Mouse (Mus musculus): ENCODE measurements around the gene Pjvk. TPM values are rescaled to one million over a fixed set of nuclear protein-coding genes. Genes with fewer than 3 reads are reported as not detected.
"Not testable (repeated sequence)": the region's sequence is repeated elsewhere in the genome, so short reads cannot be mapped to it uniquely, and the experiment has no call there.

The Pjvk gene
- not detected for total RNA-seq (2022)

DNA sequence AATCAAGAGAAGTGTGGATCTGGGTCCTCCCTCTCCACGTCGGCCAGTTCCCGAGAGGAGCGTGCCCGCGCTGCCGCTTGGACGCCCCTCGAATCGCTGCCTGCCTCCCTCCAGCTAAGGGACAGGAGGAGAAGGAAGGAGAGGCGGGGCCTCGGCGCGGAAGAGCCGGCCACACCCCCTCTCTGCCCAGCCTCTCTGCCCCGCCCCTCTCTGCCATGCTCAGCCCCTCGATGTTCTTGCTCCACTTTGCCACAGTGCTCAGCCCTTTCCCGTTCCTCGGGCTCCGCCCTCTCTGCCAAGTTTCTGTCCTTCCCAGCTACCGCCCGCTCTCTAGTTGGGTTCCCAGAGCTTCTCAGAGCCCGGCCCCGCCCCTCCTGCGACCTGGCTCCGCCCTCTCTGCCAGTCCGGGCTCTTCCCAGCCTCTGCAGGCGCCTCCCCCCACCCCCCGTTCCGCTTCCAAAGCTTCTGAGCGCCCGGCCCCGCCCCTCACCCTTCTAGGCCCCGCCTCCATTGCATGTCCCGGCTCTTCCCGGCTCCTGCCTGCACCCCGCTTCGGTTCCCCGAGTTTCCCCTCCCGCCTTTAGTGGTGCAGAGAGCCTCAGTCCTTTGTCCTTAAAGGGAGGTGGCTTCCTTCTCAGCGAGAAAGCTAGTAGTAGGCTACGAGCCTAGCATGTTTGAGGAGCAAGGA is at the start of gene Pjvk, which contains the start of gene Prkra:
Pjvk (plus strand) TSS at position 594 of the 688 bp plus-strand sequence.
Prkra (minus strand) TSS at position 133 of the 688 bp plus-strand sequence.
- peak; percentile 96 to 97 for DNase-seq (ENCODE audit: low spot score in 2 of 2)

DNA sequence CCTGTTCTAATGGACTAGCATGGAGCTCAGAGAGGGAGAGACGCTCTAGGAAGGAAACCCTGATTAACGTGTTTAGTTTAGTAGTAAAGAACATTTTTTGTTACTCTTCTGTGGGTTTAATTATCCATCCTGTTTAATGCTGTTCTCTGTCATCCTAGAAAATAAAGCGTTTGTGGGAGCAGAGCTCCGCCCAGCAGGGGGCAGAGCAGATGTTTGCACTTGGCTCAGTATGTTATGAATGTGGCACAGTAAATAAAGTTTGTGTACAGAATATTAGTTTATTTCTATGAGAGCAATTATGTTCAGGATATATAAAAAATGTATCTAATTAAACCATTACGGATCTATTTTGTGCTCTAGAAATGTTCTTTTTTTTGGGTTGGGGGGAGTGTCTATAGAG is 49.1 kb upstream of the Pjvk start:
- DNase-seq (ENCODE audit: low spot score in 2 of 2): no peak

DNA sequence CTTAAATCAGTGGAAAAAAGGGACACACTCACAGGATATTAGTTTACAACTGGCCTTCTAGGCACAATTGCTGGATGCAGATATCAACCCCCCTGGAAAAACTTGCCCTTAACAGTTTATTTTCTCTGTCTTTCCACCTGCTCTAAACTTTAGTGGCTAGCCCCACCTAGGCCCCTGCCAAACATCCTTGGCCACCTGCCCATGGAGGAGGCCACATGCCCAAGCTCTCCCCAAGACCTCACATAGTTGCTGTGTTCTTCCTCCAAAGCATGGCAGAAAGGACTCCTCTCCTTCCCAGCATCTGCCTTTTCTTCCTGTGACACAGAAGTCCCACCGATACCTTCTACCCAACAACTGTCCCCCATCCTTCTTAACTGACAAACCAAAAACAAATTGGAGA is 46.0 kb upstream of the Pjvk start:
- DNase-seq (ENCODE audit: low spot score in 2 of 2): no peak

DNA sequence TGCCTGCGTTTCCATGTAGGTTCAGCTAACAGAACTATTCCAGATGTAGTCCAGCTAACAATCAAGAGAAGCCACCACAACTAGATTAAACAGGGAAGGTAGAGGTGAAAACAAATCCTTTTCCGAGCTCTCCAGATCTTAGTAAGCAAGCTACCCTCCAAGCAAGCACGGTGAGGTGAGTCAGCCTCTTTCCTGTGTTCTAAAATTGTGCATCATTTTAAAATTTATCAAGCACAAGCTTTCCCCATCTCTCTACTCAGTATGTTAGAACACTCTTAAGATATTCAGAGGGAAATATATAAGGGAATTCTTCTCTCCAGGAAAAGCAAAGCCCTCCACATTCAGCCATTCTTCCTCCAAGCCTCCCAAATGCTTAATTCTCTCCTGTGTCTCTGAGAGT is 41.6 kb upstream of the Pjvk start:
- no peak for DNase-seq (ENCODE audit: low spot score in 2 of 2)

DNA sequence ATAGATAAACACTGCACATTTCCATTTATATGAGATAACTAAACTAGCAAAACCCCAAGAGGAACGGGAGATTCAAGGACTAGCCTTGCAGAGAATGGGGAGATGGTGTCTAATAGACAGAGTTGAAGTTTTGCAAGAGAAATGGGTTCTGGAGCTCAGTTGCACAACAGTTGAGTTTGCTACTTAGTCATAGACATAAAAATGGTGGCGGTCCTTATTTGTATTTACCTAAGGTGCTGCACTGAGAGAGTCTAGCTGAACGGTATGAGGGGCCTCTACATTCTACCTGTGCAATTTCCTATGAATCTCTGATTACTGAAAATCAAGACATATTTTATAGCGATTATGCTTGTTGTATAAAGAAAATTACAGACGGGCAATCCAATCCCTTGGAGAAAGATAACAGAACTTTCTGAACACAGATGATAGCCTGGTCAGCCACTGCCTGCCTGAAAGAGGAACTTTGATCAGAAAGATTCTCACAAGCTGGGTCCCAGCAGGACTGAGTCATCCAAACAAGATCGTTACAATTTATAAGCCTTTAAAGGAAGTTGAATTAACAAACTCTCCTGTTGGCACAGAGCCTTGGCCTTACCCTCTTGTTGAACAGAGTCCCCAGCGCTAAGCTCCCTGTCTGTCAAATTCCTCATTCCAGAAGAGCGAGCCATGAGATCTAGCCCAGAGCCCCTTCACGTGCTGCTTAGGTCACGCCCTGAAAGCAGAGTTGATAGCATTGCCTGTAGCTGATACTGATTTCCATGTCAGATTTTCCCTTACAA is 37.8 kb upstream of the Pjvk start:
- no peak for DNase-seq (ENCODE audit: low spot score in 2 of 2)

DNA sequence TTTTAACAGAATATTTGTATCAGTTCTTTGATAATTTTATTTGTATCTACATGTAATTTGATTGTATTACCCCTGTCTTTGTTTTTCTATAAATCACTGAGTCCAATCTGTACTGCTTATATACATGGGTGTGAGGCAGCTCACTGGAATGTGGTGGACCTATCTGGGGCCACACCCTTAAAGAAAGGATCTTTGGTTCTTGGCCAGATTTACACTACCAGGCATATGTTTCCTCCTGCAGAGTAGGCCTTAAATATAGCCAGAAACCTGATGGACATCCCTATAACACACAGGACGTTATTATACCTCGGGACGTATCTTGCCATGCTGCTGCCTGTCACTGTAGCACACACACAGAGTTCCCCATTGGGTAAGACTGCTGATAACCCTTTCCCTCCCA is 36.3 kb upstream of the Pjvk start:
- no peak for DNase-seq (ENCODE audit: low spot score in 2 of 2)

DNA sequence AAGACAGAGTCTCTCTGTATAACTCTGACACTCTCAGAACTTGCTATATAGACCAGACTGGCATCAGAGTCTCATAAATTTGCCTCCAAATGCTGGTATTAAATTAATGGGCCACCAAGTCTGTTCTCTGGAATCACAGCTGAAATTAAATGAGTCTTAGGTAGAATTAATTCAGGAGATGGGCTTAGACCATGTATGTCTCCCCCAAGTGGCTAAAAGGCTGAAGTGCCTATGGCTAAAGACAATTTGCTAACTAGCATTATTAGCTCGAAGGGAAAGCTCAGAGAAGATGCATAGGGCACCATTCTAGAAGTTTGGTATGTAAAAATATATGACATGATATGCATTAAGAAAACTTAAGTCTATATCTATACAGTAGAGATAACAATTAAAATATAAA is 30.2 kb upstream of the Pjvk start:
- no peak for DNase-seq (ENCODE audit: low spot score in 2 of 2)

DNA sequence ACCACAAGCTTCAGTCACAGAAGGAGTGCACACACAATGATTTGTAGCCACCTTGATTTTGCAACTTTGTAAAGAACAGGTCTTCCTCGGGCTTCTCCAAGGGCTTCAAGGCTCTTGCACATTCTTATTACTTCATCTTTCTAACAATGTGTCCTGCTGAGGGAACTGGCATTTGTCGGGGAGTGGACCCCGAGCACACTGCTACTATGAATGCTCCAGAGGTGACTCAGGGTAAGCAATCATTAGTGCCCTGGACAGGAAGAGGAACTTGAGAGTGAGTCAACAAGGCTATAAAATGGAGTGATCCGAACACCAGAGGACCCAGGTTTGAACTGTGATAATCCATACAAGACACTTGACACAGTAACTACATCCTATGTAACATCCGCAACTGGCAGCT is 28.1 kb upstream of the Pjvk start:
- no peak for DNase-seq (ENCODE audit: low spot score in 2 of 2)

DNA sequence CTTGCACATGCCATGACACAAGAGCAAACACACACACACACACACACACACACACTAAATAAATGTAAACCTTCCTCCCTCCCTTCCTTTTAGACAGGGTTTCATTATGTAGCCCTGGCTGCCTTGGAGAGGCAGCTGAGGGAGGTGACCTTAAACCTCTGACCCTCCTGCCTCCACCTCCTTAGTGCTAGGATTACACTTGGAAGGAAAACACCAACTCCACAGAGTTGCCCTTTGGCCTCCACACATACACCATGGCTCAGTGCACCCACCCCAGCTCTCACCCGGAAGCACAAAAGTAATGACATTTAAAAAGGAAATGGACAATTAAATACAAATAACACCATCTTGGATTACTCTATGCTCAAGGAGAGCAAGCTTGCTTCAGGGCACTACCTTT is 26.6 kb upstream of the Pjvk start:
- no peak for DNase-seq (ENCODE audit: low spot score in 2 of 2)

DNA sequence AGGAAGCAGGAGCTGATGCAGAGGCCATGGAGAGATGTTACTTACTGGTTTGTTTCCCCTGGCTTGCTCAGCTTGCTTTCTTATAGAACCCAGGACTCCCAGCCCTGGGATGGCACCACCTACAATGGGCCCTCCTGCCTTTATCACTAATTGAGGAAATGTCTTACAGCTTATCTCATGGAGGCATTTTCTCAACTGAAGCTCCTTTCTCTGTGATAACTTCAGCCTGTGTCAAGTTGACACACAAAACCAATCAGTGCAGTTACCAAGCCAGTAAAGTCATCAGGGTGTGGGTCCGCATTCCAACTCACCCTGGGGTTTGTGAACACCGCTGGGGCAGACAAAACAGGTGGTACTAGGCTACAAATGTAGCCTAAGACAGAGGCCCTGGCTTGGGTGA is 26.0 kb upstream of the Pjvk start:
- not testable (repeated sequence) for DNase-seq (ENCODE audit: low spot score in 2 of 2)

DNA sequence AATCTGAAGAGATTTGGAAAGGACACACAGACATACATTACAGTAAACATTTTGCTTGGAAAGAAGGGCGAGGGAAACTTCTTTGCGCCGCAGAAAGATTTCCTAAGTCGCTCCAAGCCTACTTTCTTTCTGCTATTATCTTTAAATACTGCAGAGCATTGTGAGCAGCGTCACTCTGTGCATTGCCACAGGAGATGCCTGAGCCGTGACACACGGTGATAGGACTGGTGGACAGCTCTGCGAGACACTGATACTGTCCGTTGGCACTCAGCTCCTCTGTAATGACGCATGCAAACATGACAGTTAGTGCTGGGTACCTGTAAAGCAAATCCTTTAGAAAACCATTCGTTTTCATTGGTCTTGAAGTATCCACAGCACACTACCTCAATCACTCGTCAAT is 18.0 kb upstream of the Pjvk start:
- DNase-seq (ENCODE audit: low spot score in 2 of 2): no peak

DNA sequence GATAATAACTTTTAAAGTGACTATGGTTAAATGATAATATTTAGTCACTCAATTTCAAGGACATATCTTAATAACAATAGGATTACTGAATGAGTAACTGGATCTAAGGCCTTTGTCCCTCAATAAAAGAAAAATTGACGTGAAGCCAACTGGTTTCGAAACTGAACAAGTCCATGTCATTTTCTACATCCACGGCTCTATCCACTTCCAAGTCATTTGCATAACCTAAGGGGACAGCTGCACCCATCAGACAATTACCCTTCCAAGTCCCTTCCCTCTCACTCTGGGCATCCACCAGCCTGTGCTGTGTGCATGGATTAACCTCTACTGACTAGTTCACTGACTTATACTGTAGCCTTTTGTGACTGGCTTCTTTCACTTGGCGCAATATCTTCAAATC is 16.7 kb upstream of the Pjvk start:
- no peak for DNase-seq (ENCODE audit: low spot score in 2 of 2)

DNA sequence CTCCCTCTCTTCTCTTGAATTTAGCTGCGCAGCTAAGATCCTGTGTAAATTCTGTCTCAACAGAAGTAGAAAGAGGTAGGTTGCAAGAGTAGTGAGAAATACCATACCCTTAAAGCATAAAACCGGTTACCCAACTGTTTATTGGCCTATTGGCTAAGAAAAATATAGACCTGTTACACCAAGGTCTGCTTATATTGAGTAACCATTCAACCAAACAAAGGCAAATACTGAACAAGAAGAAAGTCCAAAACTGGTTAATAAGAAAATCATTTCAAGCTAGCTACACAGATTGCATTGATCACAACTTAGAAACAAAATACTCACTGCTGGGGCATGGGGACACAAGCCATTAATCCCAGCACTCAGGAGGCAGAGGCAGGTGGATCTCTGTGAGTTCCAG is 8.6 kb upstream of the Pjvk start:
- DNase-seq (ENCODE audit: low spot score in 2 of 2): no peak

DNA sequence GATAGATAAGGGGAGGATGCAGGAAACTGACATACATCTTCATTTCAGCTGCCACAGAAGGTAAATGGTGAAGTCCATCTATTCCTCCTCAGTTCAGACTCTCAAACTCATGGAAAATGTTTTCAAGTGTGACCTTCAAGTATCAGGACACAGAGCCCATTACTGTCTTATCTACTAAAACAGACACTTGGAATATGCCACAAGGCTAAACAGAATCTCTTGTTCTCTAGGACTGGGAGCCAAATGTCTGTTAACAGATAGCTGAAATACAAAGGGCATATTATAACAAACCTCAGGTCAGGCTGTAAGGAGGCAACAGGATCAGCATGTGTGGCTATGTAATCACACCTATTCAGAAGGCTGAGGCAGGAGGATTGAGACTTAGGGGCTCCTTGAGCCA is 4.5 kb upstream of the Pjvk start:
- DNase-seq (ENCODE audit: low spot score in 2 of 2): no peak

DNA sequence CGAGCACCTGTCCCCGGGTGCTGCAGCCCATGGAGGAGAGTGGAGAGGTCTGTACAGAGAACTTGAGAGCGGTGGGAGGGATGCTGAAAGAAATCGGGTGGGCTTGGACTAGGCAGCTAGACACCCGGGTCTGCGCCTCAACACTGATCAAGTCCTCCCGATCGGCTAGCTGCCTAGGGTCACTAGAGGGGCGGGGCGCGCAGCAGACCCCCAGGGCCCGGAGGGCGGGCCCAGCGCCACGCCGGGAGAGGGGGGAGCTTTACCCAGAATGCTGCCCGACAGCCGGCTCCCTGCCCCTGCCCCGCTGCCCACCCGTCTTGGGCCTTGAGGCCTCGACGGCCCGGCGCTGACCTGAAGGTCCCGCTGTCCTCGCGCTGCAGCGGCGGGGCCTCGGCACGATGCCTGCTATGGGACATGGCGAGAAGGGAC is 821 bp upstream of the Pjvk start:
- no peak for DNase-seq (ENCODE audit: low spot score in 2 of 2)

DNA sequence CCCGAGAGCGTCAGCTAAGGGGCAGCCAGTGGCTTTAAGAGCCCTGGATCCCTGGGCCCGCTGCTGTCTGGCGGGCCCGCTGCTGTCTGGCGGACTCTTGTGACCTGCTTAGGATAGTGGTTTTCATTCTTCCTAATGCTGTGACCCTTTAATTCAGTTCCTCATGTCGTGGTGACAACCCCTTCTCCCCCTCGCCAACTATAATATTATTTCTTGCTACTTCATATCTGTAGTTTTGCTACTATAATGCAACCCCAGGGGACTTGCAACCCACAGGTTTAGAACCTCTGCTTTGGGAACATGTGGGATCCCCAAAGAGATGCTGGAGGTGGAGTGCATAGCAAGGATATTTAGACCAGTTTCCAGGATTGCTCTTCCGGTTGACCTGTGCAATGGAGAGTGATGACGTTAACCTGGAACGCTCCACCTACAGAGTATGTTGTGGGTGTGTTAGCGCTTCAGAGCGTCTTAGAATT is 428 bp downstream of the Pjvk start:
- no peak for DNase-seq (ENCODE audit: low spot score in 2 of 2)

DNA sequence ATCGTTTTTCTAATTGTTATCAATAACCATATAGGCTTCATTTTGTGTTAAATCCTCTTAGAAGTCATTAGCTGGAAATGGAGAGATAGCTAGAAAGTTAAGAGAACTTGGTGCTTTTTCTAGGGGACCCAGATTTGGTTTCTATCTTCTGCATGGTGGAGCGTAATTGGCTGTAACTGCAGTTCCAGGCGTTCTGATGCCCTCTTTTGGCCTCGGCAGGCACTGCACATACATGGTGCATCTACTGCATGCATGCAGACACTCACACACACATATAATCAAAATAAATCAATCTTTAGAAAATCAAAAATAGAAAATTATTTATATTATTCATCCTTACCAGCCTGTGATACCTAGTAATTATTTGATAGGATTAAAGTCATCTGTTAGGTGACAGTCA is 4.8 kb downstream of the Pjvk start:
- no peak for DNase-seq (ENCODE audit: low spot score in 2 of 2)

DNA sequence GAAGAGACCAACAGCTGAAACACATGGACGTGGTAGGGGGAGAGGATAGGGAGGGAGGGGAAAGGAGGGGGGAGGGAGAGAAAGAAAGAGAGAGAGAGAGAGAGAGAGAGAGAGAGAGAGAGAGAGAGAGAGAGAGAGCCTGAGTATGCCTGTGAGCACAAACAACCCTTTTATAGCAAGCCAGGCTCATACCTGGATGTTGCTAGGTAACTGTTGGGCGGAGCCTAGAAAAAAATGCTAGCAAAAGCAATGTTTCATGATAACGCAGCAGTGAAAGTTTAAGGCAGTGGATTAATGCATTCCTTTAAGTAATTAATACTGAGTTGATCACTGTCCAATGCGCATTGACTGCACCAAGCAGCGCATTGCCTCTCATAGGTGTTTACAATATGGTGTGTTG is 6.4 kb downstream of the Pjvk start:
- no peak for DNase-seq (ENCODE audit: low spot score in 2 of 2)

DNA sequence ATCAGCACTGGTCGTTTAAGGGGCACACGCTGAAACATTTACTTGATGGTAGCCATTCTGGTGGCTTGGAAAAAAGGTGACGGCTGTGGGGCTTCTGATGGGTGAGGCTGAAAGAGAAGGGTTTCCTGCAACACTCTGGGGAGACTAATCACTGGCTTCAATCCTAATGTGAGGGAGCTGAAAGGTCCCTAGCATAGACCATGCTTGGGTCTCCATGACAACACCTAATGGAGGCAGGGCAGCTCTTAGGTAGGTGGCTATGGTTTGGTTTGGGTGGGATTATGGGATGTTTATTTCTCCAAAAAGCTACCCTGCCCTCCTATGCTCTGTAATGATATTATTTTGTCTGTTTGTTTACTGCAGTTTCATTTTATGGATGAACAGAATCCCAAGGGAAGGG is 7.2 kb downstream of the Pjvk start:
- DNase-seq (ENCODE audit: low spot score in 2 of 2): no peak

DNA sequence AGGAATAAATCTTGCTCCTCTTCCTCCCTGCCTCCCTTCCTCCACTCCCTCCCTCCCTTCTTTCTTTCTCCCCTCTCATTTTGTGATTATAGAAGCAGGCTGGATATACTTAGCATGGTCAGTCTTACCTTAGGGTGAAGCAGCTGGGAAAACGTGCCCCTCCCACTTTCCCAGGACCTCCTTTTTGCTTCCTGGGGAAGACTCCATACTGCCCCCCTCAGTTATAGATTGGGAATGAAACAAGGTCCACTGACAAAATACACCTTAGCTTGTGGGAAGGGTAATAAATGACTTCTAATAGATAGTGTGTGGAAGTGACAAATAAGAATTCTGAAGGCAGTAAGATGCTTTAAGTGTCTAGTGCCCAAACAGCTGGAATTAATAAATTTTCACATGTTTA is 7.7 kb downstream of the Pjvk start:
- DNase-seq (ENCODE audit: low spot score in 2 of 2): no peak

DNA sequence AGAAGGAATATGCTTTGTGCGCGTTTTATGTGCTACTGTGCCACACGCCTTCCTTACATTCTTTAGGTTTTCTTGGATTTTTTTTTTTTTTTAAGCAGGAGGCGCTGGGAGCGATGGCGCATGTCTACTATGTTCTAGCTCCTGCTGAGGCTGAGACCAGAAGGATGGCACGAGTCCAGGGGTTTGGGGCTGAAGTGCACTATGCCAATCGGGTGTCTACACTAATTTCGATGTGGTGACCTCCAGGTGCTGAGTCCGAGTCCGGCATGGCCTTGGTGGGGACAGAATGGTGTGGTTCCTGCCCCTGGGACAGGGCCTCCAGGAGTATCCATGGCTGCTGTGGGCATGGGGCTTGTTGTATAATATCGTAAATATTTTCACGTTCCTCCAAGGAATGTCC is 10.3 kb downstream of the Pjvk start:
- no peak for DNase-seq (ENCODE audit: low spot score in 2 of 2)

DNA sequence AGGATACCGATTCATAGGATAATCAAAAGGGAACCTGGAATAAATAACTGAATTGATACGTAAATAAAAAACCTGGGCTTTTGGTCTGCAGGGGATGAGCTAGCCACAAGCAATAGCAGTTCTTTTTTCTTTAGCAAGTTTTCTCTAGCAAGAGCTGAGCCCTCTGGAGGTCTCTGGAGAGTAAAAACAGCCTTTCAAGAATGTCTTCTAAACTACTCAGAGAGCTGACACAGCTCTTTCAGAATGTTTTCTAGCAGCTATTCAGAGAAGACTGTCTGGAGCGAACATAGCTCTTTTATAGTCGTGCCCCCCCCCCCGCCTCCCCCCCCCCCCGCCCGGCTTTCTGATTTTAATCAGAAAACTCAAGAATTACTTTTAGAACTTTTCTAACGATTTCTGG is 11.1 kb downstream of the Pjvk start:
- no peak for DNase-seq (ENCODE audit: low spot score in 2 of 2)

DNA sequence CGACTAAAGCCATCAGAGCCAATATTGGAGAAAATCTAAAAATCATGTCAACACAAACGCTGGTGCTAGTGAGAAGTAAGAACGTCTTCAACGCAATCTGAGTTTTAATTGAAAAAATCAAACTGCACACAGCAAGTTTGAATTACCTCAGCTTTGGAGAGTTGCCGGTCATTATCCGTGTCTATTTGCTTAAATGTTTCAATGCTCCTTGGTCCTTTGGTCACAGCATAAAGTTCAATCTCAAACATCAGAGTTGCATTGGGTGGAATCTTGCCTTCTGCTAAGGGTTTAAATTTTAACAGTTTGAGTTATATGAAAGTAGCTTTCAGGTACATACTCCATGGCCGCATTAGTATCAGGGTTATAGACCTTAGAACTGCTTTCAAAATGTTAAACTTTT is 17.3 kb downstream of the Pjvk start:
- DNase-seq (ENCODE audit: low spot score in 2 of 2): no peak

Measured in gastrocnemius, adult 8-10 months (tissue).